Mouse (Mus musculus) MEL (cell line): ENCODE results near the gene Il25.

Source experiments
- CTCF ChIP-seq, 3 experiments: IDR thresholded peaks in 2 of 3; conservative IDR thresholded peaks in 1 of 3; 2 replicates each; pipeline ENCODE4 v1.5.1; 2011 to 2012; ENCODE audit warnings: low read length in 3 of 3, low read depth in 2 of 3, mild to moderate bottlenecking in 2 of 3, improper control_type of control experiment in 1 of 3, inconsistent platforms in 1 of 3, mixed read lengths in 1 of 3, moderate library complexity in 1 of 3; ENCODE audit not compliant: control insufficient read depth in 1 of 3, insufficient read depth in 1 of 3, poor library complexity in 1 of 3, severe bottlenecking in 1 of 3
- GABPA ChIP-seq: IDR thresholded peaks from 2 replicates; pipeline ENCODE4 v1.6.1; 2012; ENCODE audit warnings: low read depth, mild to moderate bottlenecking, inconsistent platforms, low read length, improper control_type of control experiment, moderate library complexity
- MAZ ChIP-seq: IDR thresholded peaks from 2 replicates; pipeline ENCODE4 v1.6.1; 2012; ENCODE audit warnings: low read depth, mild to moderate bottlenecking, inconsistent platforms, low read length, improper control_type of control experiment
- POLR2A ChIP-seq, 2 experiments: IDR thresholded peaks; 2 replicates each; pipeline ENCODE4 v1.6.1; 2011 to 2012; ENCODE audit warnings: low read length in 2 of 2, mild to moderate bottlenecking in 2 of 2, control low read depth in 1 of 2, improper control_type of control experiment in 1 of 2, low read depth in 1 of 2, moderate library complexity in 1 of 2; ENCODE audit not compliant: control insufficient read depth in 1 of 2, insufficient read depth in 1 of 2, poor library complexity in 1 of 2
- USF1 ChIP-seq: IDR thresholded peaks from 2 replicates; pipeline ENCODE4 v1.6.1; 2014; ENCODE audit warnings: low read depth, mild to moderate bottlenecking, inconsistent platforms, low read length, improper control_type of control experiment, moderate library complexity

DNA sequence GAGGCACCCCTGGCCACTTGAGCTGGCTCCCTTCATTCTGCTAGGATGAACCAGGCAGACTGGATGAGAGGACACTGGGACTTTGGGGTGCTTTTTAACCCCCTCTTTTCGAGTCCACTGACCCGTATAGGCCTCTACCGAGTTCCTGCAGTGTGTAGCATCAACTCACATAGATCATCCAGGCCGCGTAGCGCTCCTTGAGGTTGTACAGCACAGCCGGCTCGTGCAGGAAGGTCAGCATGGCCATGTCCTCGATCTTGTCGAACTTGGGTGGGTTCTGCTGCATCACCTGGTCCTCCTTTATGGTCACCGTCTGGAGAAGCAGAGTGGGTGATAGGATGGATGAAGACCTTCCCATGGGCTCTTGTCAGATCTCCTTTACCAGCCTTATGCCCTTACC is 31.2 kb downstream of the Il25 start:
- no peak for TF ChIP-seq MAZ
- TF ChIP-seq USF1, result no peak
- TF ChIP-seq CTCF (IDR thresholded peaks at IDR 0.05 in 2 of 3, conservative IDR thresholded peaks at IDR 0.05 in 1 of 3; ENCODE audit: control insufficient read depth in 1 of 3, insufficient read depth in 1 of 3, low read depth in 2 of 3, low read length in 3 of 3, poor library complexity in 1 of 3, severe bottlenecking in 1 of 3), result no peak
- no peak for TF ChIP-seq POLR2A (IDR thresholded peaks at IDR 0.05; ENCODE audit: control insufficient read depth in 1 of 2, insufficient read depth in 1 of 2, low read depth in 1 of 2, low read length in 2 of 2, poor library complexity in 1 of 2)
- no peak for TF ChIP-seq GABPA
